Mouse (Mus musculus) spleen, postnatal 4 days (tissue): ENCODE measurements around the gene Gadl1.
"Not testable (repeated sequence)": the region's sequence is repeated elsewhere in the genome, so short reads cannot be mapped to it uniquely, and the experiment has no call there.

ENCODE experiments used
- DNase-seq, 2 experiments: peaks; one replicate each; pipeline ENCODE4 v3.0.0; 2022; ENCODE audit warnings: low spot score in 2 of 2

Gene Gadl1

DNA sequence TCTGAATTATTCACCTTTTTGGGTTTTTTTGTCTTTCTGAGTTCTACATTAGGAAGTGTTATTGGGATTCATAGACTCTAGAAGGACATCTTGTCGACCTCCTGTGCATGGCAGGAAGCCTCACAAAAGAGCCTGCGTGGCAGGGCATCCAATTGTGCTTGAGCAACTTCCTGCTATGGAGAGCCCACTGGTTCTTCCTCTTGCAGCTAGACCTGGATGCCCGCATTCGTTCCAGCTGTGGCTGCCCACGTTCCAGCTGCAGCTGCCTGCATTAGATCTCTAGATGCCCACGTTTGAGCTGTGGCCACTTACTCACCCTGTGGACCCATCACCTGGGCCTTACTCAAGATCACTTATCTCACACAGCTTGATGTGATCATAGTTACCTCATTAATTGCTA lies 116.1 kb downstream of the Gadl1 start:
- no peak for DNase-seq

DNA sequence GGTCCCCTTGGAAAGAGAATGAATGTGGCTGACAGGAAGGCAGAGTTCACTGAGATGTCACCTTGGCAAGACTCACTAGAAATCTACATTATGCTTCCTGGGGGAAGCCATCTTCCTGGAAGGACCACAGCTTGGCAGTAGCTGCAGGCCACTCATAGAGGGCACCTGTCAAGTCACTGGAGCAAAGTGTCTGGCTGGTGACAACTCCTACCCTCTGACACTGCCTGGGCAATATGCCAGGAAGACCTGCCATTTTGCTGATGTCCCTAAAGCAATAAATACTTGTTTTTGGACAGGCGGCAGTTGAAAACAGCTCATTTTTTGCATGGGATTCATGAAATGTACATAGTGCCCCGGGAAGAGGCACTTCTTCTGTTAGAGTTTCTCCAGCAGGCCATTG lies 119.8 kb downstream of the Gadl1 start:
- DNase-seq: no peak

DNA sequence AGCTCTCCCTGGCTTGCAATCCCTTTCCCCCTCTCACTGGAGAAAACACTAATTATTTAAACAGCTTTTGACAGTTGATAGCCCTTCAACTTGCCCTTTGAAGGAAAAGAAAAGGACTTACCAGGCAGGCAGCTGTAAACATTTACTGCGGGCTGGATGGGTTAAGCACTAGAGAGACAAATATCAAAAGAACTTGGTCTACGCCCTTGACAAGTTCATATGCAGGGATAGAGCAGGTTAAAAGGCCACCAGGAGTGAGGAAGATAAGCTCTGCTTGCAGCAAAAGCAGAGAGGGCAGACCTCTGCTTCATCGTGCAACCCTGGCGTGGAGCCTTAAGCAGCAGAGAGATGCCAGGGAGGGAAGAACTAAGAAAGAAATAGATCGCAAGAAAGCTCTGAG lies 123.5 kb downstream of the Gadl1 start:
- DNase-seq: no peak

DNA sequence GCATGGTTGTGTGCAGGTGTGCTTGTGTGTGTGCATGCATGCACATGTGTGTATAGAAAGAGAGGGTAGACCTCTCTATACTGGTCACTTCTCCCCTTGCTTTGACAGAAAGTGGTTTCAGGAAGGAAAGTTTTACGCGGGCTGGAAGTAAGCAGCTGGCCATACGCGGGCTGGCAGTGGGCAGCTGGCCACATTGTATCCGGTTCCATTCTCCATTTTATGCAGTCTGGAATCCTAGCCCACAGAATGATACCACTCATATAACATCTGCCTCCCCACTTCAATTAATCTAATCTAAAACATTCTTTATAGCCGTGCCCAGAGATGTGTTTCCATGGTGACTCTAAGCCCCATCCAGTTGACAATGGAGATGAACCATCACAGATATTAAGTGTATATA lies 129.0 kb downstream of the Gadl1 start:
- DNase-seq: no peak

DNA sequence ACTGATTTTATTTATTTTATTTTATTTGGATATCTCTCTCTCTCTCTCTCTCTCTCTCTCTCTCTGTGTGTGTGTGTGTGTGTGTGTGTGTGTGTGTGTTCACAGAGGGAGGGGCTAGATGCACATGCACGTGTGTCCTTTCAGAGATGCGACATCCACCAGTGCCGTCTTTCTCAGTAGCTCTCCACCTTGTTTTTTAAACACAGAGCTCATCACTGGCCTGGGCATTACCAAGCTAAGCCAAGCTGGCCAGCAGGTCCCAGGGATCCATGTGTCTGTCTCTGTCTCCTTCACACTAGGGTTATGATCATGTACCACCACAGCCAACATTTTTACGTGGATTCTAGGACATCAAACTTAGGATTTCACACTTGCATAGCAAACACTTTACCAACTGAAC lies 130.7 kb downstream of the Gadl1 start:
- no peak for DNase-seq

DNA sequence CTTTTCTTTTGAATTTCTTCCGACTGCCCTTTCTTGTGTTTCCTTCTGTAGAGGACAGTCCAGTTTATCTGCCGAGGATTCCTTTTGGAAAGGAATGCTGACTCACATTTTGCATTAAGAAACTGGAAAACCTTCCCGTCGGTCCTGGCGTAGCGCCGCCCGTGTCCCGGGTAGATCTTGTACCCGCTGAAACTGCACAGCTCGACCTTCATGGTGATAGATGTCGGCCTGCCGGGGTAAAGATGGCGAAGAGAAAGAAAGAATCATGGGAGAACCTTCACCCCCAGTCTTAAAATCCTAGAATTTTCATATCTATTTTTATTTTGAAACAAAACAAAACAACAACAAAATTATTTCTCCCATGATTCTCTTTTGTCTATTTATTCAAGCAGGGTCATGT lies 131.6 kb downstream of the Gadl1 start:
- not testable (repeated sequence) for DNase-seq

DNA sequence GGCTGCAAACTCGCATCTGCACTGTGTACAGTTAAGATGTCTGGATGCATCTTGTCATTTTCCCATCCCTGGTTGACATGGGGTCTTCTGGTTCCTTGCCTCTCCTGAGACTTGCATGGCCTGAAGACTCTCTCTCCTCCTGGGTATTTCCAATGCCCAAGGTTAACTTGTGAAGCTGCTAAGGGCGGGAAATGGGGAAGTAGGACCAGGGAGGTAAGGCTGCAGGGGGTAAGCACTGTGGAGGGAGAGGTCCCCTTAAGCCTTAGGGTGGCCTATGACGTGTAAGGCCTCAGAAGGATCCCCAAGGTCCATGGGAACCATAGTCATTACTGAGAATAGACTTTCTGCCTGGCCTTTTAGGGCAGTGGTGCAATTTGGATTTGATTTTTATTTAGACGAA lies 132.1 kb downstream of the Gadl1 start:
- DNase-seq: no peak

DNA sequence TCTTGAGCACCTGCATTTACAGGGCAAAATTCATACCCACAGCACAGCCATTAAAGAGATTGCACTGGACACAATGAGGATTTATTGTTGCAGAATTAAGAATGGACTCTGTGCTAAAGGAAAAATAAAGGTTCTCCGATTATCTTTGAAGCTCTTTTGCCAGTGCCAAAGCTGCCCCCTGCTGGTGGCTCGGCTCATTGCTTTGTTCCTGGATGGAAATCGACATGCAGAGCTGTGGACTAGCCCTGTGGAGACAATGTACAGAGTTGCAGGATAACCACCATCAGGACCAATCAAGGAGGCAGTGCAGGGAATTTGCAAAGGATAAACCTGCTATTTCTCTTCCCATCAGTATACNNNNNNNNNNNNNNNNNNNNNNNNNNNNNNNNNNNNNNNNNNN lies 132.5 kb downstream of the Gadl1 start:
- peak; percentile 54 to 83 for DNase-seq

DNA sequence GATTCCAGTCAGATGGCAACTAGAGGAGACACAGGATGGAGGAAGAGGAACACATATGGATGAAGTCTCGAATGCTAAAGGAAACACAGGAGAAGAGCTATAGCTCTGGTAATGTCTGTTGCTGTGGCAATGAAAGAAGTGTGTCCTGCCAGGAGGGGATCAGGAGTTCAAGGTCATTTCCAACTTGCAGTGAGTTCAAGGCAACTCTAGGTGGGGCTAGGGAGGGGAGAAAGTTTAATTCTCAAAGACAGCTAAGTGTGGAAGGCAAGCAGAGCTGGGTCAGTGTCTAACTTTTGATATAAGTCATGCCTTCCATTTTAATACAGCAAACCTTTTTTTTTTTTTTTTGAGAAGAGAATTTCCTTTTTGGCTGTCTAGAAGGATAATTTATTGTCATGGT lies 140.7 kb downstream of the Gadl1 start:
- no peak for DNase-seq

DNA sequence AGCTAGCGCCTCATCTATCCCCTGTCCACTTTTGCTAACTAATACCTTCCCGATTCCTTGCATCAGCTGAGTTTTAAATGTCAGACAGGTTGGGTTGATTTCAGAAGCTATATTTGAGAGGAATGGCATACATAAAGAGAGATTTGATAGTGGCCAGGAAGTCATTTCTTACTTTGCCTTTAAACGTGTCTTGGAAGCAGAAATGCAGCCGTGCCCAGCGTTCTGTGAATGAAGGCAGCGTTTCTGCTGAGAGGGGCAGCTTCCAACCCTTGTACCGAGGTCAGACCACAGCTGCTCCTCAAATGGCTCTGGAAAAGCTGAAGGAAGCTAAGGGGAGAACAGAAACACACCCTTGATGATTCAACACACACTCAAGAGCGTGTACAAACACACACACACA lies 144.7 kb downstream of the Gadl1 start:
- DNase-seq: no peak

DNA sequence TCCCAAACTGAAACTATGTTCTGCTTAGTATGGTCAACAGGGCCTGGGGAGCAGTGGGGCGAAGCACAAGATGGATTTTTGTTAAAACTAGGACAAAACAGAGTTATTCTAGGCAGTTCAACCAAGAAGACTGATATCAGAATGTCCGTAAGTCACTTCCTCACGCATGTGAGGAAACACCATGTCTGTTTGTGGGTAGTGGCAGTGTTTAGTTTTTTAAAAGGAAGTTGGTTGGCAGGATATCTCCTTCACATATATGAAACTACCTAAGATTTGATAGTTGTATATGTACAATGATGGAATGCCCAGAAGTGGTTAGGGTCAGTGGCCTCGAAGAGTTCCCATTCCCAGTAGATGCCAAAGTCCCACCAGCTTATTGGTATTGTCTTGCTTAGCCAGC lies 149.2 kb downstream of the Gadl1 start:
- no peak for DNase-seq

DNA sequence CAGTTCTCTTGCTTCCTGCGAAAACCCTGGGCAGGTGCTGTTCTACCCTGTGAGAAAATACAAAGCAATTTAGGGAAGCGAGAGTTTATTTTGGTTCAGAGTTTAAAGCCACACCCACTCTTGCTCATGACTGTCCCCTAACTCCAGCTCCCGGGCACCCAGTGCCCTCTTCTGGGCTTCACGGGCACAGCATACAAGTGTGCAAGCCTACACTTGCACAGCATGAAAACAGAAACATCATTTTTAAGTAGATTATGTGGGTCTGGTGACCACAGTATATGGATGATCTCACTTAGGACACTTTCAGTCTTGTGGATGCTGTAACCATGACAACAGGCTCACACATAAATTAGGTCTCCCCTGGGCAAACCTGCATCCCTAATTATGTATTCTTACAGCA lies 149.9 kb downstream of the Gadl1 start:
- peak in 1 of 2 experiments; percentile 45 for DNase-seq

DNA sequence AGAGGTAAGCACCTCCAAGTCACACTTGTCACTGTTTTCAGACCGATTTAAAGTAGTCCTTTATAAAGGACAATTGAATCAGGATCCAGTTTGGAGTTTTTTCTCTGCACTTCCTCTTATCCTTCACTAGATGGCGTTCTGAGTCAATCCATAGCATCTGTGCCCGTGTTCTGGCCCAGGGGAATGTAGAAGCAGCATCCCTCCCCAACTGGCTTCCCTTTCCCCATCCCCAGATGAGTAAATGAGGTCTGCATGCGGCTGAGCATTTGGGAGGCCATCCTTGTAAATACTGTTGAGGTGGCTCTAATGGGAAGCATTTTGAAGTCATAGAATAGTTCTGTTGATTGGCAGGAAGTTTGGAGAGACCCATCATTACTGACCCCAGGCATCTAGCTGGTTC lies 151.4 kb downstream of the Gadl1 start:
- DNase-seq: no peak

DNA sequence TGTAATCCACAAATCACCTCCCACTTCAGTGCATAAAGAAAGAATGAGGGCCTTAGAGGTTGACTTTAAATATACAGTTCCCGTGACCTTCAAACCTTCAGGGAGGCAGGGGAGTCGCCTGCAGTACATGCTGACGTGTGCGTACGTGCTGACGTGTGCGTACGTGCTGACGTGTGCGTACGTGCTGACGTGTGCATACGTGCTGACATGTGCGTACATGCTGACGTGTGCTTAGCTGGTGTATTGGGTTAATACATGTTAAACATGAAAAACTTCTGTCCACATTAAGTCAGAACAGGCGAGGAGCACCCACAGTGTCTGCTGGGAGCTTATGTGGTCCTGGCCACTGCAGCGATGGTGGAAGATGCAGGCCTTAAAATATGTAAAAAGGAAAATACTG lies 155.5 kb downstream of the Gadl1 start:
- no peak for DNase-seq

DNA sequence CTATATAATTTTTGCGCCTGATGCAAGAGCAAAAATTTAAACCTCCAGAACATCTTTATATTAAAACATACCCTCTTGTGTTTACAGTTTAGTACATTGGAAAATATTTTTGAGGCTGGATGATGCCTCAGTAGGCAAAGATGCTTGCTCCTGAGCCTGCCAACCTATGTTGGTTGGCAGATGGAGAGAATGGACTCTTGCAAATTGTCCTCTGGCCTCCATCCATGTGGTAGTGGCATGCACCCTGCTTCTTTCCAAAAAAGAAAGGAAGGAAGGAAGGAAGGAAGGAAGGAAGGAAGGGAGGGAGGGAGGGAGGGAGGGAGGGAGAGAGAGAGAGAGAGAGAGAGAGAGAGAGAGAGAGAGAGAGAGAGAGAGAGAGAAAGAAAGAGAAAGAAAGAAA lies 162.3 kb downstream of the Gadl1 start:
- DNase-seq: not testable (repeated sequence)

DNA sequence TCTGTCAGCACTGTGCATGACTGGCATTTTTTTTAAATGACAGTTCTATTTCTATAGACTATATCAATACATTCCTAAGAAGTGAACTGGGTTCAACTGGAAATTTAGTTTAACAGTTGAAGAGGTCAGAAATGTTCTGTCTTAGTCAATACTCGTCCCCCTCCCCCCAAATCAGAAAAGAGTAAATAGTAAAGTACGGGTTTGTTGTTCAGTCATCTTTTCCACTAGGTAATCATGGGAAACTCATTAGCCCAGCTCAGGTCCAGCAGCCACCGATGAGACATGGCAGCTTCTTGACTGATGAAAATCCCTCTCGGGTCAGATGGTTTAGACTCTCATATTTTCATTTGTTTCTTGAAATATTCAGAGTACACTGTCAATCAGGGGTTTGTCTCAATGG lies 166.9 kb downstream of the Gadl1 start:
- DNase-seq: no peak

DNA sequence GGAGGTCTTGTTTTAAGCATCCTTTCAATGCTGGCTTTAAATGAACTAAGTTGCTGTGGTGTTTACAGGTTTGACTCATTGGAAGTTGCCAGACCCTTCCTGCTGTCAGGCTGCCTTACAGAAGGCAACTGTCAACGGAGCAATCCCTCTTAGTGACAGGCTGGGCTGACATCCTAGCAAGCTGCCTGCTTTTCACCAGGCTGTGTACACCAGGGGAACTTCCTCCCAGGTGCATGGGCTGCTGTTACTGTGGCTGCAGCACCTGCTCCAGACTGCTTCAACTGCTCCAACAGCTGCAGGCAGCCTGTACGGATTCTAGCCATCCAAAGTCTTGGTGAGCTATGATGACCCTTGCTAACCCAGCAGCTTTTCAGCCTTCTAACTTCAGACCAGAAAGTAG lies 167.7 kb downstream of the Gadl1 start:
- DNase-seq: no peak

DNA sequence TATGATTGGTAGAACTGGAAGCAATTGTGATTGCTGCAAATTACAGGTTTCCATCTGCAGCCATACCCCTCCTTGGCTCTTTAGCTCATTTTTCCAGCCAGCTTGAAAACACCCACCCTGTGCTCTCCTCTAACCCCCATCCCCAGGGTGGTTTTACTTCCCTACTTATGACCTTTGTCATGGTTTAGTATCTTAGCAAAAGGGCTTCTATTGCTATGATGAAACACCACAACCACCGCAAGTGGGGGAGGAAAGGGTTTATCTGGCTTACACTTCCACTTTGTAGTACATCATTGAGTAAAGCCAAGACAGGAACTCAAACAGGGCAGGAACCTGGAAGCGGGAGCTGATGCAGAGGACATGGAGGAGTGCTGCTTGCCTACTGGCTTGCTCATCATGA lies 168.2 kb downstream of the Gadl1 start:
- no peak for DNase-seq

DNA sequence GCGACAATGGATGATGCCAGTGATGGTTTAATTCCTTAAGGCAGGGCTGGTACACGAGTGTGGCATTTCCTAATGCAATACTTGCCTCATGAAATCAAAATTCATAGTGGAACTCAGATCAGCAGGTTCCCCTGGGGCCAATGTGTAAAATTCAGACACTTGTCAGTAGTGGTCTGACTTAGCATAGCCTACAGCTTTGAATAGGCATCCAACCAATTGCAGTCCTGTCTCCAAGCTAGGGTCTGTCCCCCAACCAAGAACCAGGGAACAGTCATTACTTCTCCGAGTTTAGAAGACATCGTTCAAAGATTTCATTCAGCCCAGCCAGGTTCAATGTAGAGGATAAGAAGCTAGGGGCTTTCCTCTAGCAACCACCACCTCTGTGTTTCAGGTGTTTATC lies 172.5 kb downstream of the Gadl1 start:
- no peak for DNase-seq

DNA sequence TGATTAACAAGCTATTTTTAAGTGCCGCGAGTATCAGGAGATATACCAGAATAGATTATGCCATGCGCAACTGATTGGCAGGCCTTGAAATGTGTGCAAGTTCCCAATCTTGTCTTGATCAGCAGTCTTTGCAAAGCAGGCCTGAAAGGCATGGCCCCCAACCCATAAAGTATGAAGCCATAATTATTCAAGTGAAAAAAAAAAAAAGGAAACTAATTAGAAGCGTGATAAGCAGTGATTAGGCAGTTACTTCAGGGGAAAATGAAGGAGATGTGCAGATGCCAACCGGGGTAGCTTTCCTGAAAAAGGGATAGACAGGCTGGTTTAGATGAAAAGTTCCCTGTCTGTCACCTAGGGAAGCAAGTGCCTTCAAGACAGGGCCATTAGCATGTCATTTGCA lies 174.0 kb downstream of the Gadl1 start:
- no peak for DNase-seq

DNA sequence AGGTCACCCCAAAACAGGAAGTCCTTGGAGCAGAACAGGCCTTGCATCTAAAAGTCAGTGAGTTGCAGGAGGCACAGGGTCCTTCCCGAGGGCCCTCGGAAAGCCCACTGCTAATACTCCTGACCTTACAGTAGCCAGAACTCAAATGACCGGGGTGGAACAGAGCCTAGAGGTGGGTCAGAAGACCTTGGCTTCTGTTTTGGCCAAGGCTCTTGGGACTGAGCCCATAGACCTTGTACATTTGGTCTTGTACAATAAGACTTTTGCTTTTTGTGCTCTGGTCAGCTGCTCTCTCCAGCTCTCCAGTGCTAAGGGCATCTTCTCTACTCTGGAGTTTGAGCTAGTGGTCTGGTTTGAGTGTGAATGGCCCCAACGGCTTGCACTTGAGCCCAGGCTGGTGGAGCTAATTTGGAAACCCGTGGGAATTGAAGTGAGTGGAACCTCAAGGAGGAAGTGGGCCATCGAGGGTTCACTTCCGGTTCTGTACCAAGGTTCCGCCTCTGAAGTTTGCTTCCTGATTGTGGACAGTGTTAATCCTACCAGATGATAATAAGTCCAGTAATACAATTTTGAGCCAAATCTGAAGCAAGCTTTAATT lies 174.6 kb downstream of the Gadl1 start:
- peak in 1 of 2 experiments; percentile 36 for DNase-seq

DNA sequence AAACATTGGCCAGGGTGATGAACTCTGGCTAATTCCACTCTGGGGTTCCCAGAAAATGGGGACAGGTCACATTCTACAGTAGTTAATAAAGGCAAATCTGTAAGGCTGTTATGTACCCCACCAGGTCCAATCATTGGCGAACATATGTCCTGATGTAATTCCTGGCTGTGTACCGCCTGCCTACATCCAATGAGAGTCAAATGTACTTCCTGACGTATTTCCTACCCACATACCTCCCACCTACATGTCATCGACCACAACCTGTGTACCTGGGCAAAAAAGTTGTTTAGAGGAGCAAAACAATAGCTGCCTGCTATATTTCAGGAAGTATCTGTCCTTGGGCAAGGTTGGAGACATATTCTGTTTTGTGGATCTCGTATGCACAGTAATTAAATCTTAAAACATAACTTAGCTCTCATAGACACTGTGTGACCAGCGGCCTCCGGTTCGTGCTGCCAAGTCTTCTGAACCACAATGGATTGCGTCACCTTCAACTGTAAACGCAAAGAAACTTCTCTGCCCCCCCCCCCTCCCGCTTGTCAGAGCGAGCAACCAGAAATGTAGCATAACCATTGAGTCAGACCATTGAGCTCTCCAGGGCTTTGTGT lies 175.2 kb downstream of the Gadl1 start:
- DNase-seq: no peak

DNA sequence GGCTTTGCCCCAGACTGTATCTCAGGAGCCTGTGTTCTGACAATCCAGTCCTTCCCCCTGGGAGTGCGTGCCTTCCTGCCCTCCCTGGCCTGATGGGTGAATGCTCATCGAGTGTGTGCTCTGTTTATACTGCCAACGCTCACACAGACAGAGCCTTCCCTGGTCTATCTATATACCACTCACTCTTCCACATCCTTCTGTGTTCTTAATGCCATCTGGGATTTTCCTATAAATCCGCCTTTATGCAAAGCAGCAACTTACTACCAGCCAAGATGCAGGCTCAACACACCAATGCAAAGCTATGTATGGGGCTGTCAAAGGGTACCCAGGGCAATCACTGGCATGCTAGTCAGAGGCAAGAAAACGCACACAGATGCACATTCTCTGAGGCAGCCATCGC lies 176.7 kb downstream of the Gadl1 start:
- no peak for DNase-seq

DNA sequence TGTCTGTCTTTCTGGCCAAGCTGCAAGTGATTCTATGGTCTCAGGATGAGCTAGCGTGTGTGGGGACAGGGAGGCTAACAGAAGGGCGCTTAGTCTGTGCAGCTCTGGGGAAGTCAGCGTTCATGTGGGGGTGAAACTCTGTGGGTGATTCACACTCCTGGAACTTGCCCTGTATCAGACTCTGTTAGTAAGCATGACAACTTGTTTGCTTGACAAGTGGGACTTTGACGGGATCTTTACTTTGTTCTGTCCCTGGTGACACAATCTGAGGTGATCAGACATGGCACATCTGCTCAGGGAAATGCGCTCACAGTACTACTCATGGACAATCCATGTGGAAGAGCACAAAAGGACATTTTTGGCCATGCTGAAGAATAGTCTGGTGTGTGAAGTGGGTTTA lies 178.0 kb downstream of the Gadl1 start:
- DNase-seq: no peak
